Mouse (Mus musculus): Measurements from ENCODE around the gene Washc3. TPM values are rescaled to one million over a fixed set of nuclear protein-coding genes. Genes with fewer than 3 reads are reported as not detected.

The Washc3 gene
- polyA plus RNA-seq (2015; fragmentation: Nextera tagmentation; extraction: Ambion mirVana), result 41.7 and 46.9 TPM in 2 replicates

GRCm38 (mm10) chr10:88200951-88201638, at the start of gene Washc3:
Gene Washc3 (plus strand): TSS chr10:88201093.
- peaks cover 6% of the 10 kb centered on the region for H3K4me1 ChIP-seq (replicated peaks)
- ATAC-seq (ENCODE audit: low read depth), result peak; percentile 100
- H3K4me3 ChIP-seq, result peak within 1 kb of the TSS; percentile 67

GRCm38 (mm10) chr10:88151658-88152057, 49.2 kb upstream of the Washc3 start:
- Histone ChIP-seq H3K27me3 (no peaks in the 10 kb centered on the region), H3K9ac (no peak overlapping the region), H3K4me1 (replicated peaks) (peaks cover 7% of the 10 kb centered on the region), H3K4me3 (no peak overlapping the region), H3K9me3 (no peaks in the 10 kb centered on the region), H3K27ac (replicated peaks) (no peak overlapping the region), H3K36me3 (peaks cover 43% of the 10 kb centered on the region), H3K4me2 (no peak overlapping the region)
- 85% methylated on average over 6 of the region's 6 CpGs for WGBS
- ATAC-seq (ENCODE audit: low read depth), result no peak

More at GRCm38 (mm10) chr10:88200951-88201638, at the start of gene Washc3:
- H3K27me3 ChIP-seq, result no peaks in the 10 kb centered on the region
- peak within 1 kb of the TSS; percentile 69 for H3K4me2 ChIP-seq
- WGBS, result 2% methylated on average over 23 of the region's 23 CpGs
- H3K9ac ChIP-seq, result peak within 1 kb of the TSS; percentile 85
- peaks cover 6% of the 10 kb centered on the region; the same call in 1 of the 2 replicates for H3K36me3 ChIP-seq
- no peaks in the 10 kb centered on the region for H3K9me3 ChIP-seq
- peak within 1 kb of the TSS; percentile 87 for H3K27ac ChIP-seq (replicated peaks)

GRCm38 (mm10) chr10:88162096-88162495, 38.8 kb upstream of the Washc3 start:
- H3K4me2 ChIP-seq, result no peak overlapping the region
- no peak for ATAC-seq (ENCODE audit: low read depth)
- 93% methylated on average over 2 of the region's 2 CpGs for WGBS

GRCm38 (mm10) chr10:88162676-88163075, 38.2 kb upstream of the Washc3 start:
- Histone ChIP-seq H3K4me3 (no peak overlapping the region), H3K9me3 (no peaks in the 10 kb centered on the region), H3K4me1 (replicated peaks) (no peaks in the 10 kb centered on the region), H3K36me3 (peaks cover 32% of the 10 kb centered on the region), H3K27me3 (no peaks in the 10 kb centered on the region), H3K9ac (no peak overlapping the region), H3K27ac (replicated peaks) (no peak overlapping the region), H3K4me2 (no peak overlapping the region)
- 78% methylated on average over 5 of the region's 5 CpGs for WGBS
- no peak for ATAC-seq (ENCODE audit: low read depth)

More at GRCm38 (mm10) chr10:88162096-88162495, 38.8 kb upstream of the Washc3 start:
- no peaks in the 10 kb centered on the region for H3K9me3 ChIP-seq
- H3K9ac ChIP-seq, result no peak overlapping the region
- H3K27me3 ChIP-seq, result no peaks in the 10 kb centered on the region
- H3K27ac ChIP-seq (replicated peaks), result no peak overlapping the region
- no peak overlapping the region for H3K4me3 ChIP-seq
- no peaks in the 10 kb centered on the region for H3K4me1 ChIP-seq (replicated peaks)
- H3K36me3 ChIP-seq, result peaks cover 32% of the 10 kb centered on the region

- no peak overlapping the region for H3K4me2 ChIP-seq
- no peaks in the 10 kb centered on the region for H3K9me3 ChIP-seq
- H3K4me1 ChIP-seq (replicated peaks), result no peaks in the 10 kb centered on the region
Measured at GRCm38 (mm10) chr10:88166158-88166557, 34.7 kb upstream of the Washc3 start.

GRCm38 (mm10) chr10:88167438-88168077, 33.3 kb upstream of the Washc3 start:
- no peak for ATAC-seq (ENCODE audit: low read depth)
- peaks cover 12% of the 10 kb centered on the region for H3K36me3 ChIP-seq
- no peak overlapping the region for H3K9ac ChIP-seq
- H3K9me3 ChIP-seq, result no peaks in the 10 kb centered on the region
- H3K4me3 ChIP-seq, result no peak overlapping the region
- H3K4me2 ChIP-seq, result no peak overlapping the region
- H3K4me1 ChIP-seq (replicated peaks), result no peaks in the 10 kb centered on the region
- no peak overlapping the region for H3K27ac ChIP-seq (replicated peaks)
- 88% methylated on average over 7 of the region's 7 CpGs for WGBS
- H3K27me3 ChIP-seq, result no peaks in the 10 kb centered on the region

More at GRCm38 (mm10) chr10:88166158-88166557, 34.7 kb upstream of the Washc3 start:
- Histone ChIP-seq H3K9ac (no peak overlapping the region), H3K27me3 (no peaks in the 10 kb centered on the region), H3K27ac (replicated peaks) (no peak overlapping the region), H3K4me3 (no peak overlapping the region), H3K36me3 (peaks cover 17% of the 10 kb centered on the region)
- ATAC-seq (ENCODE audit: low read depth), result no peak
- 98% methylated on average over 3 of the region's 3 CpGs for WGBS

- peak overlapping the region; percentile 46; the same call in 1 of the 2 replicates for H3K9ac ChIP-seq
- H3K4me2 ChIP-seq, result peak overlapping the region; percentile 69
- peaks cover 6% of the 10 kb centered on the region; the same call in 1 of the 2 replicates for H3K36me3 ChIP-seq
- H3K27ac ChIP-seq (replicated peaks), result no peak overlapping the region
- H3K4me3 ChIP-seq, result peak overlapping the region; percentile 67
- peaks cover 6% of the 10 kb centered on the region for H3K4me1 ChIP-seq (replicated peaks)
- WGBS, result 22% methylated on average over 4 of the region's 4 CpGs
- H3K27me3 ChIP-seq, result no peaks in the 10 kb centered on the region
- ATAC-seq (ENCODE audit: low read depth), result peak; percentile 74
- no peaks in the 10 kb centered on the region for H3K9me3 ChIP-seq
Measured at GRCm38 (mm10) chr10:88200541-88200940, 352 bp upstream of the Washc3 start.

- H3K9ac ChIP-seq, result peak overlapping the region; percentile 85
- H3K36me3 ChIP-seq, result peaks cover 6% of the 10 kb centered on the region; the same call in 1 of the 2 replicates
- peak overlapping the region; percentile 69 for H3K4me2 ChIP-seq
- peak overlapping the region; percentile 67 for H3K4me3 ChIP-seq
- no peaks in the 10 kb centered on the region for H3K9me3 ChIP-seq
- H3K27ac ChIP-seq (replicated peaks), result peak overlapping the region; percentile 87; the same call in 1 of the 2 replicates
- H3K27me3 ChIP-seq, result no peaks in the 10 kb centered on the region
- 0 out of 2 replicates have a peak, but pooled peaks have one; percentile 3 for ATAC-seq (ENCODE audit: low read depth)
- 79% methylated on average over 13 of the region's 13 CpGs for WGBS
- H3K4me1 ChIP-seq (replicated peaks), result peaks cover 6% of the 10 kb centered on the region
Measured at GRCm38 (mm10) chr10:88201650-88202049, 757 bp downstream of the Washc3 start.

GRCm38 (mm10) chr10:88202581-88202980, 1.7 kb downstream of the Washc3 start:
- Histone ChIP-seq H3K9me3 (no peaks in the 10 kb centered on the region), H3K4me3 (no peak overlapping the region), H3K27ac (replicated peaks) (no peak overlapping the region), H3K36me3 (peaks cover 6% of the 10 kb centered on the region; the same call in 1 of the 2 replicates), H3K9ac (no peak overlapping the region), H3K4me1 (replicated peaks) (peaks cover 6% of the 10 kb centered on the region), H3K4me2 (no peak overlapping the region), H3K27me3 (no peaks in the 10 kb centered on the region)
- ATAC-seq (ENCODE audit: low read depth), result no peak
- WGBS, result 94% methylated on average over 8 of the region's 8 CpGs

GRCm38 (mm10) chr10:88203236-88203635, 2.3 kb downstream of the Washc3 start:
- H3K9ac ChIP-seq, result no peak overlapping the region

GRCm38 (mm10) chr10:88212644-88213043, 11.8 kb downstream of the Washc3 start:
- no peak for ATAC-seq (ENCODE audit: low read depth)
- H3K9me3 ChIP-seq, result no peaks in the 10 kb centered on the region
- no peak overlapping the region for H3K4me3 ChIP-seq
- no peaks in the 10 kb centered on the region for H3K27me3 ChIP-seq
- H3K4me2 ChIP-seq, result no peak overlapping the region
- H3K36me3 ChIP-seq, result peaks cover 11% of the 10 kb centered on the region
- WGBS, result 84% methylated on average over 5 of the region's 5 CpGs
- no peak overlapping the region for H3K27ac ChIP-seq (replicated peaks)
- no peak overlapping the region for H3K9ac ChIP-seq
- H3K4me1 ChIP-seq (replicated peaks), result no peaks in the 10 kb centered on the region

More at GRCm38 (mm10) chr10:88203236-88203635, 2.3 kb downstream of the Washc3 start:
- ATAC-seq (ENCODE audit: low read depth), result no peak
- Histone ChIP-seq H3K27ac (replicated peaks) (no peak overlapping the region), H3K4me3 (no peak overlapping the region), H3K9me3 (no peaks in the 10 kb centered on the region), H3K4me2 (no peak overlapping the region), H3K4me1 (replicated peaks) (peaks cover 6% of the 10 kb centered on the region), H3K27me3 (no peaks in the 10 kb centered on the region), H3K36me3 (peaks cover 6% of the 10 kb centered on the region; the same call in 1 of the 2 replicates)
- 96% methylated on average over 6 of the region's 6 CpGs for WGBS

GRCm38 (mm10) chr10:88214800-88215514, 14.1 kb downstream of the Washc3 start:
- Histone ChIP-seq H3K36me3 (peaks cover 21% of the 10 kb centered on the region), H3K27ac (replicated peaks) (no peak overlapping the region), H3K27me3 (no peaks in the 10 kb centered on the region), H3K9me3 (no peaks in the 10 kb centered on the region), H3K4me1 (replicated peaks) (no peaks in the 10 kb centered on the region), H3K4me2 (no peak overlapping the region), H3K4me3 (no peak overlapping the region), H3K9ac (no peak overlapping the region)
- WGBS, result 95% methylated on average over 20 of the region's 20 CpGs
- ATAC-seq (ENCODE audit: low read depth), result no peak

Measured in neural tube, embryonic 13.5 days (tissue).